Mouse (Mus musculus) spleen, adult 2 months (tissue): ENCODE measurements around the gene Sohlh1.

Source experiments
- CTCF ChIP-seq: fragments of 200-500 bp; IDR thresholded peaks from 2 replicates; pipeline ENCODE4 v1.5.1; 2011; ENCODE audit warnings: mild to moderate bottlenecking, inconsistent platforms; ENCODE audit not compliant: insufficient read depth, insufficient read length, insufficient replicate concordance; ENCODE audit errors: extremely low read depth
- POLR2A ChIP-seq: fragments of 200-500 bp; IDR thresholded peaks from 2 replicates; pipeline ENCODE4 v1.6.1; 2011; ENCODE audit warnings: low read depth, low read length, inconsistent platforms

DNA sequence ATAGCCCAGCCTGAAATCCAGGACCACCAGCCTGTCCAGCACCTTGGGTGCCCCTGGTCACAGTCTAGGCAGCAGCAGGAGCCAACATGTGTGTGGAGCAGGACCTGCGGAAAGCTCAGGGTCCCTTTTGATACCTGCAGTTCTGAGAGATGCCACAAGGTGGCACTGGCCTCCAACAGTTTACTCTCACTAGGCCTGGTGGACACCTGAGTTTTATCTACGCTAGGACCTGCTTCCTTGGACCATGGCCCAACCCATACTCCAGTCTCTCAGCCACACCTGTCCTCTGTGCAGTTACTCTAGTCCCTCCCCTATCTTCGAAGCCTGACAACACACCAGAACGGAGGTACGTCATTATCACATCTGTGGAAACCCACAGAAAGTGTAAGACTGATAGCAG, 10.8 kb downstream of the Sohlh1 start:
- peak; percentile 74; the same call in 1 of the 2 replicates for TF ChIP-seq CTCF
- TF ChIP-seq POLR2A: no peak
